Mouse (Mus musculus) 416B (cell line): ENCODE results near the gene Nr1h4.

ENCODE experiments used
- DNase-seq: peaks from one replicate; pipeline ENCODE4 v3.0.0; 2011; ENCODE audit warnings: low read depth

Gene Nr1h4

GRCm38 (mm10) chr10:89481638-89482037 lies 51.7 kb downstream of the Nr1h4 start:
- no peak for DNase-seq

- DNase-seq: no peak
Measured at GRCm38 (mm10) chr10:89478766-89479165, 54.6 kb downstream of the Nr1h4 start.

GRCm38 (mm10) chr10:89470596-89471353 lies 62.6 kb downstream of the Nr1h4 start:
- peak; percentile 28 for DNase-seq

GRCm38 (mm10) chr10:89464760-89465405 lies 68.5 kb downstream of the Nr1h4 start:
- peak; percentile 77 for DNase-seq

GRCm38 (mm10) chr10:89462890-89463289 lies 70.5 kb downstream of the Nr1h4 start:
- no peak for DNase-seq

- DNase-seq: peak; percentile 95
Measured at GRCm38 (mm10) chr10:89461856-89462507, 71.4 kb downstream of the Nr1h4 start.

- DNase-seq: no peak
Measured at GRCm38 (mm10) chr10:89460972-89461371, 72.4 kb downstream of the Nr1h4 start.

- DNase-seq: peak; percentile 82
Measured at GRCm38 (mm10) chr10:89458770-89459169, 74.6 kb downstream of the Nr1h4 start.

- peak; percentile 61 for DNase-seq
Measured at GRCm38 (mm10) chr10:89453794-89454193, 79.6 kb downstream of the Nr1h4 start.

GRCm38 (mm10) chr10:89453068-89453641 lies 80.2 kb downstream of the Nr1h4 start:
- DNase-seq: peak; percentile 96

- DNase-seq: no peak
Measured at GRCm38 (mm10) chr10:89450411-89450810, 83.0 kb downstream of the Nr1h4 start.

- no peak for DNase-seq
Measured at GRCm38 (mm10) chr10:89444381-89444780, 89.0 kb downstream of the Nr1h4 start.

- DNase-seq: peak; percentile 92
Measured at GRCm38 (mm10) chr10:89443623-89444151, 89.7 kb downstream of the Nr1h4 start, which contains the start of gene Gas2l3. Gene Gas2l3 (minus strand): TSS chr10:89443967.

GRCm38 (mm10) chr10:89443115-89443622 lies 90.2 kb downstream of the Nr1h4 start:
- DNase-seq: no peak

GRCm38 (mm10) chr10:89442640-89443039 lies 90.7 kb downstream of the Nr1h4 start:
- DNase-seq: peak; percentile 73

GRCm38 (mm10) chr10:89441961-89442360 lies 91.4 kb downstream of the Nr1h4 start:
- no peak for DNase-seq

- DNase-seq: no peak
Measured at GRCm38 (mm10) chr10:89439380-89439779, 94.0 kb downstream of the Nr1h4 start.

- no peak for DNase-seq
Measured at GRCm38 (mm10) chr10:89437996-89438395, 95.4 kb downstream of the Nr1h4 start.

- DNase-seq: no peak
Measured at GRCm38 (mm10) chr10:89437472-89437871, 95.9 kb downstream of the Nr1h4 start.

GRCm38 (mm10) chr10:89435920-89436319 lies 97.5 kb downstream of the Nr1h4 start:
- DNase-seq: no peak

GRCm38 (mm10) chr10:89435413-89435812 lies 98.0 kb downstream of the Nr1h4 start:
- DNase-seq: no peak
